Mouse (Mus musculus) gastrocnemius, adult 8-10 months (tissue): ENCODE measurements at regions not wholly inside any gene's neighbourhood (a gene's known extent, or its start where the extent isn't known, plus 50 kb on each side); places are given as distances from the start of the nearest gene placed in this dataset.

ENCODE experiments used
- DNase-seq, 2 experiments: peaks; one replicate each; pipeline ENCODE4 v3.0.0; 2022; ENCODE audit warnings: low spot score in 2 of 2

DNA sequence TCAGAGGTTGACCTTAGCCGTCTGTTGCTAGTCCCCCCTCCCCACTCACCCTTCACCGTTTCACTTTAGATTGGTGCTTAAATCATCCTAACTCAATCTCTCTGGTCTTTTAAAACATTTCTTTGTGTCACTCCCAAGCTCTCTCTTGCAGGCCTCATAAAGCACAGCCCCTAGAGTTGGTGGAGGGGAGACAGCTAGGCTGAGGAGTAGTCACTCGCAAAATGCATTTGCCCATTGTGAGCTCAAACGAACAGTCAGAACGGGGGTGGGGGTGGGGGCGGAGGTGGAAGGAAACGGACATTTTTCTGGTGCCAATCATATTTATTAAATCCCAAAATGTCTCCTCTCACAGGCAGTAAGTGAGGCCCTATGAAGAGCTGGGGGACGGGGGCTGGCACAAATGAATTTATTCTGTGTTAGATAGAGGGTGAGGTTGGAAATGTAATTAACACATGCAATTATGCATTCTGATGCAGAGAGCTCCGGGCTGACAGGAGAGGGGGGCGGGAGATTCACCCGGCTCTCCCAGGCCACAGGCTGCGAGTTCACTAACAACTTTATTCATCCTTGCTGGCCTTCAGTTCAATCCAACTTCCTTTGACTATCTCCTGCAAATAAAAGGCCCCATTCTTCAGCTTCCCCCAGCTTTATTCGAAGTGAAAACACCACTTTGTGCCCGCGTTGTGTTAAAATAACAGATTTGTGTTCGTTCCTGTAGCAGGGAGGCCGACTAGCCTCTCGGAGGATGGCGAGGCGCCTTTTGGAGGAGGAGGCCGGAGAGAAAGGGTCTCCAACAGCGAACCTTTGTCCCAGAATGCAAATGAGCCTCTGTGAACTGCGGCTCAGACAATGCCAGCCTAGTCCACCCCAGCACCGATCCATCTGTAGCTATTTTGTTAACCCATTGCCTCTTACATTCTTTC, 223.7 kb upstream of the Irx5 start:
- DNase-seq, result no peak

GRCm38 (mm10) chr8:92132949-92133348, 224.5 kb upstream of the Irx5 start:
- DNase-seq, result no peak

DNA sequence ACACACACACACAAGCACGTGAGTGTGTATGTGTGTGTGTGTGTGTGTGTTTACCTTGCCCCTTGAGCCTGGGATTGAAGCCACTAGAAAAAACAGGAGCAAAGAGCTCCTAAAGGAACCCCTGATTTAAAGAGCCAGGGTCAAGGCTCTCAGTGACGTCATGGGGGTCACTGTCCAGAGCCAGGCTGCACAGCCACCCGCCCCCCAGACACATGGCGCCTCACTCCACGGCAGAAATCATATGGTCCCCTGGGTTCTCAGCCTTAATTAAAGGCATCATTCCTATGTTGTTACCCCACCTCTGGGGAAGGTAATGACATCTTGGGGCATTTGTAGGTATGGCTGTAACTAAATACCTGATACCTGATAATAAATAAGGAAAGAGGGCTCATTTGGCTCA, 224.9 kb upstream of the Irx5 start:
- DNase-seq, result no peak

DNA sequence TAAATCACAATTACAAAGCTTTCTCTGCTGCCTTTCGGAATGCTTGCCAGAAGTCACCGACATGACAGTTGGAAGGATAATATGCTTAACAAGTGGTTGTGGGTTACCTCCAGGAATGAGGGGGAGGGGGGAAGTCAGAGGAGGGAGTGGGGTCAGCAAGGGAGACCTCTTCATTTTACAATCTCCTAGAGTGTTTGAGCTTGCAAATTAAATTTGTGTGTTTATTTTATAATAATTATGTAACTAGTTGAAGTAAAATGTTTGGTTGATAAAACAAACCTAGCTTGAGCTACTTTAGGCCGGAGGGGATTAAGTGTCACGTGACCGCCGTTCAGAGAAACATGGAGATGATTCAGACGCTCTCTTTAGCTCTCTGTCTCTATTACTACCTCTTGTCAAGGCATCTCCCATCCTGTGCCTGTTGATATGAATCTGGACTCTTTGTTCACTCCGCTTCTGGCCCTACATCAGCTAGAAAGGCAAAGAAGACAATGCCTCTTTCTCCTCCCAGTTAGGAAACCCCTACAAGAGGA, 227.3 kb upstream of the Irx5 start:
- DNase-seq, result no peak

- DNase-seq, result no peak
Observed at GRCm38 (mm10) chr8:92129241-92130015, 228.0 kb upstream of the Irx5 start.

DNA sequence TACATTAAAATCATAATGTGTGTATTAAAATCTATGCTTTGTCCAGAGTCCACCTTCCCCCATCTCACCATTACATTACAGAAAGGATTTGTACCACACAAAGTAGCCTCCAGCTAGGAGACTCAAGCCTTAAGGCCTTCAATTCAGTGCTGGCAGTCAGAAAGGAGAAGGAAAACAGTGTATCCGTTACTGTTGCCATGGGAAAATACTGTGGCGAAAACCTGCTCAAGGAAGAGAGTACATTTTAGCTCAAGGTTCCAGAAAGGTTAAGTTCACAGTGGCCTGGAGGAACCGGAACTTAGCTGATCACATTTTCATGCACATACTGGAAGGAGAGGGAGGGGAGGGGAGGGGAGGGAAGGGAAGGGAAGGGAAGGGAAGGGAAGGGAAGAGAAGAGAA, 231.8 kb upstream of the Irx5 start:
- no peak for DNase-seq

DNA sequence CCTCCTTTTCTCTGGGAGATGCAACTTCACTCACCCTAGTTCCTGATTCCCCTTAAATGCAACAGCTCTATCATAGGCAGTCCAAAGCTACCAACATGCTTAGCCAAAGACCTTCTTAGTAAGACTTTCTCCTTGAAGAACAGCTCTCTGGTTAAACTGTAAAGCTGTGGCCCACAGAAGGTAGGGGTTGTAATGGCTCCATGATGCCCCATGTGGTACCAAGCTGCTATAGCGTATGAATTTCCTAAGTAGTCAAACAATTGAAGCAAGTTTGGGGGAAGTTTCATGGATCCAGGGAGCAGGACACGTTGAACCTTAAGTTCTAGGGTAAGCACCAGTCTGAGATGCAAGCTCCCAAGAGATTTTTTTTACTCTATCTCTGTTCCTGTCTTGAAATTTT, 236.1 kb upstream of the Irx5 start:
- no peak for DNase-seq

GRCm38 (mm10) chr8:92115479-92116267, 241.8 kb upstream of the Irx5 start:
- no peak for DNase-seq

- DNase-seq, result no peak
Observed at GRCm38 (mm10) chr8:92114311-92115275, 242.8 kb upstream of the Irx5 start.

GRCm38 (mm10) chr8:92113901-92114300, 243.5 kb upstream of the Irx5 start:
- DNase-seq, result no peak

DNA sequence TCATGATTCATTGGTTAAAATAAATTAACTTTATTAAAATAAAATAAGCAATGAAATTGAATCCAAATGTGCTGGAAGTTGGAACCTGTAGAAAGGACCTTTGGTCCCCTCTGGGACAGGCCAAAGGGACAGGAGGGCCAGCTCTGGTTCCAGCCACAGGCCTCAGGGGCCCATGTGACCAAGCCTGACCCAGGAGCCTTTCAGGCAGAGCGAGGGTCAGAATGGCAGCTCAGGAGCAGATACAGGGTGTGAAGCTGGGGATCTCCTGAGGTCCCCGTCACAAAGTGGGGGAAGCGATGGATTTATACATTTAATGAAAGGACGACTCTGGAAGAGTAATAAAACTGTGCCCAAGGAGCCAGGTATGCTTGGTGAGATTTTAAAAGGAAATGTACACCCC, 244.0 kb upstream of the Irx5 start:
- DNase-seq, result no peak

DNA sequence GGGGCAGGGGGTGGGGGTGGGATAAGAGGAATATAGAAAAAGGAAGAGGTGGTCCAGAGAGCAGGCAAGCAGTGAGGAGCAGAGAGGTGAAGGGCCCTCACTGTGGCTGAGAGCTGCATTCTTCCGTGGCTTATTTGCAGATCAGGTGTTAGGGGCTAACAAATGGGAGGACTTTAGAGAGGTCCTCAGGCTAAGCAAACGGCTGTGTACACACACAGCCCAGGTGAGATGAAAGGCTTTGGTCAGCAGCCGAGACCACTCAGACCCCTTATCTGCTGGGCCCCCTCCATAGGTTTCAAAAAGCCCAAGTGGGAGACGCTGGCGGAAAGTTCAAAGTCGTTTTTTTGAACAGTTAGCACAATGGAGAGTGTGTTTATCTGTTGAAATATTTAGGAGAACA, 252.9 kb upstream of the Irx5 start:
- DNase-seq, result no peak

GRCm38 (mm10) chr8:92102521-92102920, 254.9 kb upstream of the Irx5 start:
- no peak for DNase-seq

DNA sequence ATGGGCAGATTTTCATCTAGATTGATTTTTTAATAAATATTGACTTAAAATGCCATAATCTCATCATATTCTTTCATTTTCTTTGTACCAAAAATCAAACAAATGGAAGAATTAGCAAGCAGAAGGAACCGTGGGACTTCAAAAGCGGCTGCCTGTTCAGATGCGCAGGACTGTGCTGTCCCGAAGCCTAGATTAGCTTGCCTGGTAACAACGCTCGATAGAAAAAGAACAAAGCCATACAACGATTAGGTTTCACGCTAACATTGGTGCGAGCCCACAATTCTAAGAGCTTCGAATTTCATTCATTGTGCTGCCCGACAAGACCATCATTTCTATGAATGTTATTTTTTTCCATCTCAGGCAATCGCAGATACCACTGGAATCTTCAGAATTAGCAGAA, 262.1 kb upstream of the Irx5 start:
- no peak for DNase-seq

DNA sequence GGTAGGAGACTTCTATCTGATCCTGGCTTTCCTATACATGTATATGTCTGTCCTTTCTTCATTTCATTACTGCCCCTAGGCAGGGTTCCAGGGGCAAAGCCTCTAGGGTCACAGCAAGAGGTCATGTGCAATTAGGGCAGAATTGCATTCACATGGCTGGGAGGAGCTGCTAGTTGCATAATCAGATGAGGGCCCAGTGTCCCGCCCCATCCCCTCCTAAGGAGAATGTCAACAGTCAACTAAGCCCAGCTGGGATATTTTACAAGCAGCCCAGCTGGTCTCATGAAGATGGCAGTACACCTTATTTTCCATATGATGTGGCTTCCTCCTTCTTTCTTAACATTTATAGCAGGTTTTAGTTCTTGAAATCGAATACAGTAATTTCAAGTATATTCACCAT, 273.3 kb upstream of the Irx5 start:
- no peak for DNase-seq

DNA sequence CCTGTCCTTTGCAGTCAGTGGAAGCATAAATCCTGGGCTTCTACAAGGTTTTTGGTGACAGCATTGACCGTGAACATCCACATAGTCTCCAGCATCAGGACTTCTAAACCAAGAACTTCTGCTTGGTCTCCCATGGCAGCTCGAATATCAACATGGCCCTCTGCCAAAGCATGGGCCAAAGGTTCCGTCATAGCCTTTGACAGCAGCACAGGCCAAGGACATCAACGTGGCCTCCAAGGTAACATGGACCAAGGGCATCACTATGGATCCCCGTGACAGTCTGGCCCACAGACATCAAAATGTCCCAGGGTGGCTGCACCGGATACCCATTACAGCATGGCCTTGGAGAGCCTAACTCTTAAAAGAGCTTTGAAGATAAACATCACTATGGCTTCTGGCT, 275.5 kb upstream of the Irx5 start:
- DNase-seq, result no peak

DNA sequence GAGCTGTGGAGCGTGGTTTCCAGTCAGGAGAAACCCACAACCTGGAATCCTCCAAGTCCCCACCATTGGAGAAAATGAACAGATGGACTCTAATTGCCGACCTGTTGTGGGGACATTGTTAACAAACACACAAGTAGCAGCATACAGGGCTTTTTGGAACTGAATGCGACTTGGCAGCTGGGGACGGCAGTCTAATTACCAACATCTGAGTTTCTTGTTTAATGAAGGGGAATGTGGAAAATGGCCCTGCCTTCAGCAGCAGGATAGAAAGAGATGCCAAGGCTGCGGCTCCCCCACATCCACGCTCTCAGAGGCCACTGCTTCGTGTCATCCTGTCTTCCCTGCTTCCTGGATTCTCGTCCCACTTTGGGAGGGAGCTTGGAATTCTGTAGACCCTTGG, 276.6 kb upstream of the Irx5 start:
- no peak for DNase-seq

GRCm38 (mm10) chr8:92077611-92078010, 275.7 kb upstream of the Irx3 start:
- DNase-seq, result no peak

DNA sequence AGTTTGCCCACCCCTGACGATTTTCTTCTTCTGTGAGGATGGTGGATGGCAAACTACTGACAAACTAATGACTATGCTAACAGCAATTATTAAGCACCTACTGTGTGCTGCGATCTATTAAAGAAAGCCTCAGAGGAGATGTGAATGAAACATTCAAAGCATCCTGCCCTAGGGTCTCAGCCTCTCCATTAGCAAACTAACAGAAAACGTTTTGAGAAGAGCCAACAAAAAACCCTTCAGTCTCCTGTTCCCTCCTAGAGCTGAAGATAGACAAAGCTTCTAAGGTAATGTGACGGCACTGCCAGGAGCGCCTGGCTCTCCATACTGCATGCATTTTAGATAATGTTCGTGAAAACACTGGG, 270.4 kb upstream of the Irx3 start:
- DNase-seq, result no peak
